Mouse (Mus musculus): ENCODE measurements around the gene Ofcc1. TPM values are rescaled to one million over a fixed set of nuclear protein-coding genes. Genes with fewer than 3 reads are reported as not detected.

The Ofcc1 gene
- polyA plus RNA-seq, 1 experiment from 2014 or later, result 0.03 TPM

DNA sequence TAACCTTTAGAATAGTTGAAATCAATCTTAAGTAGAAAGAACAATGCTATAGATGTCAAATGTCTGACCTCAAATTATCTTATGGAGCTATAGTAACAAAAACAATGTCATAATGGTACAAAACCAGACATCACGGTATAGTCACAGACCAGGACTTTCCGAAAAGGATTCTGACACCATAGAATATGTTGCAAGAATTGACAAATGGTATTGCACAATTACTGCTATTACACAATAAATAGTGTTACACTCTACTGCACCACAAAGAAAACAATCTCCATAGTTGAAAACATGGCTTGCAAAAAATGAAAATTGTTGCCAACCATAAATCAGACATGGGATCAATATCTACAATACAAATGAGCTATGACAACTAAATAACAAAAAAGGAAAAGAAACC, 43.5 kb downstream of the Ofcc1 start:
- no peaks in the 10 kb centered on the region for H3K27me3 ChIP-seq
- ChIA-PET POLR2A (no interaction called here), CTCF (no interaction called here)
- ATAC-seq, result no peak
- no peak for TF ChIP-seq CTCF (IDR thresholded peaks at IDR 0.05)
- in situ Hi-C loops (cut with MboI; ENCODE audit: low pct_unique_long_range_greater_than_20kb), result no loop called here
- DNase-seq (ENCODE audit: low read depth, low spot score), result no peak

DNA sequence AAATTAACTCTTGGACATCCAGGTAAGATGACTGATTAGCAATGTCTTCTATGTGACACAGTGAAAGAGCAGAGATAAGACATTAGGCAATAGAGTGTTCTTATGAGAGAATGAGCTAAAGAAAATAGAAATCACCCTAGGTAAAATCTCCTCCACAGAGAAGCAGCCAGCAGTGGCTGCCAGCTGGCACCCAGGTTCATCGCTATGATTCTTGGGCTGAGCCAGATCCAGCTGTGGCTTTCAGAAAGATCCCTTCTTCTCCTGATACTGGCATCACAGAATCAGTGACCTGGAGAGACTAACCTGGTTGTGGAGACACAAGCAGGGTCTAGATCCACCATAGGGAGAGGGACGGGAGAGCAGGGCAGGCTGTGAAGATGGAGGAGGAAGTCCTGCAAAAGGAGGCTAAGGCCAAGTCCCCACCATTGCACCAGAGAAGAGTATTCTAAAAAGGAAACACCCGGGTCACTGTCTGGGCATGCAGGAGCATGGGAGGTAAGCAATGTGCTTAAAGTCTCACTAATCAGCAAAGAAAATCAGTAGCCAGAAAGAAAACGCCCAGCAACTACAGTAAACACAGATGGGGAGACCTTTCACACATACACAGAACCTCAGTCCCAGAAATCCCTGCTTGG, 46.0 kb downstream of the Ofcc1 start:
- no peak for TF ChIP-seq CTCF (IDR thresholded peaks at IDR 0.05)
- CTCF ChIA-PET, result no interaction called here
- in situ Hi-C loops (cut with MboI; ENCODE audit: low pct_unique_long_range_greater_than_20kb), result no loop called here
- POLR2A ChIA-PET, result no interaction called here
- ATAC-seq (no peak), DNase-seq (ENCODE audit: low read depth, low spot score) (no peak)
- H3K27me3 ChIP-seq, result no peaks in the 10 kb centered on the region

DNA sequence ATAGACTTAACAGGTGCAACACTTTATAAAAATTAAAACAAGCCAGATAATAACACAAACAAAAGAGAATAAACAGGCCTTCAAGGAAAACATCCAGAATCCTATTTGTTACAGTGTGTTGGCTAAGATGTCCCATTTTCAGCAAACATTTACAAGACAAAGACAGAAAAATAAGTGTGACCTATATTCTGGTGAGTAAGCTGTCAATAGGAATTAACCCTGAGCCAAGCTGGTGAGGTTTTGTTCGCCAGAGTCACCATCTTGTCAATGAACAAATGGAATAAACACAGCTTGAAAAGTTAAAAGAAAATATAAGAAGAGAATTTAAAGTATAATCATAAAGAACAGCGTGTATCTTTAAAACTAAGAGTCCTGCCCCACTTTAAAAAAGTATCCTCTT, 68.4 kb downstream of the Ofcc1 start:
- in situ Hi-C loops (cut with MboI; ENCODE audit: low pct_unique_long_range_greater_than_20kb), result no loop called here
- ChIA-PET CTCF (interaction anchor here (1.6 kb wide), 1 partner anchor 12 kb away, joined by 4 read pairs; no protein-coding TSS in a partner anchor), POLR2A (no interaction called here)
- DNase-seq (ENCODE audit: low read depth, low spot score), result no peak
- no peak for TF ChIP-seq CTCF (IDR thresholded peaks at IDR 0.05)
- no peak for ATAC-seq
- no peaks in the 10 kb centered on the region for H3K27me3 ChIP-seq

DNA sequence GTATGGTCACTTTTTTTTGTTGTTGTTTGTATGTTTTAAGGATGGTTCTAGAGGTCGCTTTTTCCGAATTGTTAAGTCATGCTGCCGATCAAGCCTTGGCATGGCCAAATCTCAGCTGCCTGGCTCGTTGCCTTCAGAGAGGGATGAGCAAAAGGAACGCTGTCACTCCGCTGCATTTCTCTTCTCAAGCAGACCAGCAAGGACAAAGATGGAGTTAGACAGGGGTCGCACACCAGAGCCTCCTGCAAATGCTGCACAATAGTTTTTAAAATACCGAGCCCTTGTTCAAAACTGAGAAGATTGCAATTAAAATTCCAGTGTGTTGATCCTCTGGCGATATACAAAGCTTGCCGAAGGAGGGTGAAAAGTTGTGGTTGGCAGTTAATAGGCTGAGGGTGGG, 70.4 kb downstream of the Ofcc1 start:
- ATAC-seq (no peak), DNase-seq (ENCODE audit: low read depth, low spot score) (no peak)
- H3K27me3 ChIP-seq, result no peaks in the 10 kb centered on the region
- in situ Hi-C loops (cut with MboI; ENCODE audit: low pct_unique_long_range_greater_than_20kb), result no loop called here
- ChIA-PET POLR2A (no interaction called here), CTCF (interaction anchor here (1.1 to 1.5 kb wide), 2 partner anchors 10 to 19 kb away, joined by 3 read pairs; no protein-coding TSS in a partner anchor)
- no peak for TF ChIP-seq CTCF (IDR thresholded peaks at IDR 0.05)

DNA sequence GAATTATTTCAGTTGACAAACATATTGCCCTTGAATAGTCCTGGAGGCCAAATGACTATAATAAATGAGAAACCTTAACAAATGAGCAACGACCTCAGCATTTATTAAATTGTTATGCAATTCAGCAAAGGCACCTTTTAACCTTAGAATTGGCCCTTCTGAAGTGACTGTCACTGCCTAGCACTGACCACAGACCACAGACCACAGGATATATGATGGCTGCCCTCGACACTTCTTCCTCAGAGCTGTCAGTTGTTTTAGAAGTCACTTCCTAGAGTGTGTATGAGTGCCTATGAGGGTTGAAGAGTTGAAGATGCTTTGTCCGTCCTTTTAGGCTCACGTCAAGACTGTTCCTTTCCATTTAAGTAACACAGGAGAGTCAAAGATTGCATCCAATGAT, 72.6 kb downstream of the Ofcc1 start:
- no peaks in the 10 kb centered on the region for H3K27me3 ChIP-seq
- in situ Hi-C loops (cut with MboI; ENCODE audit: low pct_unique_long_range_greater_than_20kb), result no loop called here
- TF ChIP-seq CTCF (IDR thresholded peaks at IDR 0.05), result no peak
- POLR2A ChIA-PET, result no interaction called here
- CTCF ChIA-PET, result interaction anchor here (1.1 kb wide), 1 partner anchor 16 kb away, joined by 3 read pairs; no protein-coding TSS in a partner anchor
- ATAC-seq (no peak), DNase-seq (ENCODE audit: low read depth, low spot score) (no peak)

DNA sequence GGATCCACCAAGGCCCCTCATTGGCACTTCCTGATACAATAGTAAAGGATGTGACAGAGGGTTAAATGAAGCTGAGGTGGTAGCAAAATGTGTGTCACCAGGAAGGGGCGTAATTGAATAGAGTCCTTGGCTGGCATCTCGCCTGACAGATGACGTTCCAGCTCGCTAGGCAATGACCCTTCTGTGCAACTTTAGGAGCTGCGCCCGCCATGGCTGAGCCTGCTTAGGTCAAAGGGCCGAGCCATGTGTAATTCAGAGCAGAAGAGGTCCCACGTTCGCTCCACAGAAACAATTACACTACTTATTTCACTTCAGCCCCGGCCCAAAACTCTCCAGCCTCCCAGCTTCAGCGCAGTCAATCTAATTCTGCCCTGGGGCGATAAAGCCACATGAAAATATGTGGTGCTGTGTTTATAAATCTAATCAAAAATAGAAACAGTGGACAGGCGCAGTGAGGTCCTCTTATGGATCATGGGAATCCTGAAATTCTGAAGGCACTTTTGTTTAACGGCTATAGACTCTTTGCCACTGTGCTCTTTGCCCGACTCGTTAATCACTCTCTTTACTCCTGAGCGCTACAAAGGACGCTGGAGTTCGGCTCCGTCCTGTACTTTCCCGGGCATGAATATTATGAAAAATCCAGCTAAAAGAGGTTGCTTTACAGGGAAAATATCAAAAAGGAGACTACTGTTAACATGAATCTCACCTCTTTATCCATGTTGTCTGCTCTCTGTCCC, 73.8 kb downstream of the Ofcc1 start:
- ATAC-seq, result no peak
- in situ Hi-C loops (cut with MboI; ENCODE audit: low pct_unique_long_range_greater_than_20kb), result no loop called here
- POLR2A ChIA-PET, result no interaction called here
- DNase-seq (ENCODE audit: low read depth, low spot score), result no peak
- no peaks in the 10 kb centered on the region for H3K27me3 ChIP-seq
- CTCF ChIA-PET, result interaction anchor here (1.1 kb wide), 1 partner anchor 17 kb away, joined by 3 read pairs; no protein-coding TSS in a partner anchor
- no peak for TF ChIP-seq CTCF (IDR thresholded peaks at IDR 0.05)

DNA sequence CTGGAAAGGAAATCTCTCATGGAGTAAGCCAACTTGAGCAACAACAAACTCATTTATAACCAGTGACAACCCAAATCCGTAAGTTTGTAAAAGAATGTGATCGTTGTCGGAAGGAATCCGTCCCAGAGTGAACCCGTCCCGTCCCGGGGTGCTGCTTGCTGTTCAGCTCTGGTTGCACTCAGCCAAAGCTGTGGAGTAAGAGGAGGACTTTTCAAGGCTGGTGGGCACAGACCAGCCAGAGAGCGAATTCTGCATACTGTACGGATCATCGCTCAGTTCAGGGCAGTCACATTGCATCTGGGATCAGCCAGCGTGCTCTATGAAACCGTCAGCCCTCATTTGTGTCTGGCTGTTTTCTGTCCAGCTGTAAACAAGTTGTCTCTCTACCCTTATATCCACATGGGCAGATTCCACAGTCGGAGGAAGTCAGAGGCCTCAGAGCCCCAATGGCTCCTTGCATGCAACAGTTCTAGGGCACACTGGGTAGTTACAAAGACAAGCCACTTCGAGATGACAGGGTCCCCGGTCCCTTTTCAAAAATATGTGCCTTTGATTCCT, 75.9 kb downstream of the Ofcc1 start:
- CTCF ChIA-PET, result no interaction called here
- no peak for TF ChIP-seq CTCF (IDR thresholded peaks at IDR 0.05)
- H3K27me3 ChIP-seq, result no peaks in the 10 kb centered on the region
- ATAC-seq, result no peak
- DNase-seq (ENCODE audit: low read depth, low spot score), result no peak
- in situ Hi-C loops (cut with MboI; ENCODE audit: low pct_unique_long_range_greater_than_20kb), result no loop called here
- POLR2A ChIA-PET, result interaction anchor here (0.6 kb wide), 1 partner anchor 11 kb away, joined by 3 read pairs; no protein-coding TSS in a partner anchor

DNA sequence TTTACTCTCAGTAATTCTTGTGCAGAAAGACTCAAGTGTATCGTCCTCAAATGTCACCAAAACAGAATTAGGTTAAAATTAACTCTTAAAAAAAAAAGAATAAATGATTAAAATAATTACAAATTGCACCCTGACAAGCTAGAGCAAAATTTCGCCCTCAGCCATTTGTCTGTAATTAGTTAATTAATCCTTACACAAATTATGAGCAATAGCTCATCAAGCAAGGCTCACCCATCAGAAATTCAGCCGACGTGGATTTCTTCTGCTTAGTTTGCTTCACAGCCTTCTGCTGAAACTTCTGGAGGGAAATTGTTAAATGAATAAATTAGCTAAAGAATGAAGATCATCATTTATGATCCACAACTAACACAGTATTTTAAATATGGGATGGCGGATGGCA, 80.6 kb downstream of the Ofcc1 start:
- ATAC-seq, result no peak
- POLR2A ChIA-PET, result no interaction called here
- H3K27me3 ChIP-seq, result no peaks in the 10 kb centered on the region
- no peak for TF ChIP-seq CTCF (IDR thresholded peaks at IDR 0.05)
- DNase-seq (ENCODE audit: low read depth, low spot score), result no peak
- CTCF ChIA-PET, result interaction anchor here (1.6 kb wide), 1 partner anchor 13 kb away, joined by 4 read pairs; no protein-coding TSS in a partner anchor
- in situ Hi-C loops (cut with MboI; ENCODE audit: low pct_unique_long_range_greater_than_20kb), result no loop called here

DNA sequence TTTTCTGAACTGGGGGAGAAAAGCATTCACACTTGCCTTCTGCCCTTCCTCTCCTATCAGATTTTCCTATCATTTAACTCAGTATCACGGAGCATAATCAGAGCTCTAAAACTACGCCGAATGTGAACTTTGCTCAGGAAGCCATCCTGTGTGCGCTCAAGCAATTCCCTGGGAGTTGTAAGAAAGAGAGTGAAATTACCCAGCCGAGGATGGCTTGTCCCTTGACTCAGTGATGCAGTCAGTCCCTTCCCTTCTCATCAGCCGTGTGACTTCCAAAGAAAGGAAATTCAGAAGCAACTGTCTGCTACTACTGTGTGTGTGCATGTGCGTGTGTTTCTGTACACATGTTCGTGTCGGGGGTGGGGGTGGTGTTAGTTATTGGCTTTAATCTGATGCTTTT, 93.7 kb downstream of the Ofcc1 start:
- no peak for TF ChIP-seq CTCF (IDR thresholded peaks at IDR 0.05)
- ChIA-PET POLR2A (no interaction called here), CTCF (interaction anchor here (1.0 kb wide), 1 partner anchor 9 kb away, joined by 3 read pairs; no protein-coding TSS in a partner anchor)
- DNase-seq (ENCODE audit: low read depth, low spot score), result no peak
- no peaks in the 10 kb centered on the region for H3K27me3 ChIP-seq
- in situ Hi-C loops (cut with MboI; ENCODE audit: low pct_unique_long_range_greater_than_20kb), result no loop called here
- ATAC-seq, result no peak

DNA sequence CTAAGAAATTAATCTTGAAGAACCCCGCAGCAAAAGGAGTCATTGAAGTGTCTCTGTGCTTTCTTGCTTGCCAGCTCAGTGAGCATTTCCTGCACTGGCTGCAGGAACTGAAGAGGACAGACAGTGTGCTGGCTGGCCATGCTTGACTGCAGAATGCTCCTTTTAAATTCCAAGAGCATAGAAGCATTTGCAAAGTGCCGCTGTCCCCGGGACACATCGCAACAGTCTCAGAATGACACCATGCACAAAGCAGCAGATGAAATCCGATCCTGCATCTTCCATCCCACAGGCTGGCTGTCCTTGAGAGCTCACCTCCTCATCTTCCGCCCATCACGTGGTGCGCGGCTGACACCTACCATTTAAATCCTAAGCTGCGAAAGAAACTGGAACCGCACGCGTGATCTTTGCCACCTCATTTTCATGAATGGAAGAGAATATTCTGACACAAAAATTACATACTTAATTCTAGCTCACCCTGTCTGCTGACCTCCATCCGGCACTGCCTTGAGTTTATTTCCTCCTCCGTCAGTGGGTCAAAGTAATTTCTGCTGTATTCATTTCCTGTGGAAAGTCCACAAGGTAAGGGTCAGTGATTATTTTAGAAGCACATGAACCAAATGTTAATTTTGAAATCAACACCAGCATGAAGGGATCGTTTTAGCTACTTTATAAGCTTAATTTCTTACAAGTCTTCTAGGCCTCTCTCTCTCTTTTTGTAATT, 98.0 kb downstream of the Ofcc1 start:
- ATAC-seq, result peak; percentile 51
- peak; percentile 31 for DNase-seq (ENCODE audit: low read depth, low spot score)
- POLR2A ChIA-PET, result interaction anchor here (0.5 to 0.6 kb wide), 2 partner anchors 469 to 475 kb away, joined by 4 to 6 read pairs; partner anchors contain the start of gene Tfap2a
- in situ Hi-C loops (cut with MboI; ENCODE audit: low pct_unique_long_range_greater_than_20kb), result no loop called here
- no peak for TF ChIP-seq CTCF (IDR thresholded peaks at IDR 0.05)
- no peaks in the 10 kb centered on the region for H3K27me3 ChIP-seq
- CTCF ChIA-PET, result interaction anchor here (0.7 kb wide), 1 partner anchor 404 kb away, joined by 4 read pairs; no protein-coding TSS in a partner anchor

Data from Patski (cell line).